Mouse (Mus musculus): ENCODE data around the gene Cd4.
A peak's percentile ranks its signal among the peaks of the same experiment; 100 is the strongest.

DNA sequence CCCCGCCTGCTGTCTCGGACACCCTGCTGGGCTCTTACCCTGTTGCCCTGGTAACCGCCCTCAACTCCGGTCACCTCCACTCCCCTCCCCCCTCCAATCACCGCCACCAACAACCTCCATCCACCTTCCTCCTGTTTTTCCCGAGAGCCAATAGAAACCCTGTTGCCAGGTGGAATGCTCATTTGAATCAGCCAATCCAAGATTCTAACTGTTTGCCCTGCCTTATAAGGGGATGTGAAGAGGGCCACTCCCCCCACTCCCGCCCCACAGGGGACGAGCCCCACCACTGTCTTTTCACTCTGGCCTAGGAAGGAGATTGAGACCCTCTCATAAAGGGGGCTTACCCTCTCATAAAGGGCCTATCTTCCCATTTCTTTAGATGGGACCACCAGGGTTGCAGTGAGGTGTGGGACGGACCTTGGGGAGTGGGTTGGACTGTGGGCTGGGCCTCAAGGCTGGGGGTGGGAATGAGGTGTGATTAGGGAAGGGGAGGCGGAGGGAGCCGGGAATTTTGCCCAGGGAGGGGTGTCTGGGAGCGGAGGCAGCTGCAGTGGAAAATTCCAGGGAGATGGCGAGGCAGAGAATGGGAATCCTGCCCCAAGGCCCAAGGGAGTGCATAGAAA lies 31.8 kb upstream of the Cd4 start, which contains the start of gene Ptms:
- no peak for TF ChIP-seq CTCF (IDR thresholded peaks at IDR 0.05; ENCODE audit: borderline replicate concordance, insufficient read depth, low read length)
- TF ChIP-seq POLR2A (IDR thresholded peaks at IDR 0.05; ENCODE audit: low read depth, low read length) = peak; percentile 53
